Mouse (Mus musculus) gastrocnemius, postnatal 14 days (tissue): ENCODE results near the gene Zfp385a. TPM values are rescaled to one million over a fixed set of nuclear protein-coding genes. Genes with fewer than 3 reads are reported as not detected.

Experiments used
- DNase-seq: peaks from one replicate; pipeline ENCODE4 v3.0.0; 2021; ENCODE audit warnings: mixed read lengths
- intact Hi-C: fragments of 180-260 bp; cut with DNase I; formaldehyde crosslinking; loops from one replicate; pipeline ENCODE4 v1.15.1; 2025; ENCODE audit warnings: low total_unique reads
- total RNA-seq, 2 experiments: library from RNA; stranded (reverse); gene quantifications; 2 replicates each; pipeline ENCODE4 v1.2.3; 2021

The Zfp385a gene
- total RNA-seq, 2 experiments from 2014 or later: 31.3 to 32.1 TPM

DNA sequence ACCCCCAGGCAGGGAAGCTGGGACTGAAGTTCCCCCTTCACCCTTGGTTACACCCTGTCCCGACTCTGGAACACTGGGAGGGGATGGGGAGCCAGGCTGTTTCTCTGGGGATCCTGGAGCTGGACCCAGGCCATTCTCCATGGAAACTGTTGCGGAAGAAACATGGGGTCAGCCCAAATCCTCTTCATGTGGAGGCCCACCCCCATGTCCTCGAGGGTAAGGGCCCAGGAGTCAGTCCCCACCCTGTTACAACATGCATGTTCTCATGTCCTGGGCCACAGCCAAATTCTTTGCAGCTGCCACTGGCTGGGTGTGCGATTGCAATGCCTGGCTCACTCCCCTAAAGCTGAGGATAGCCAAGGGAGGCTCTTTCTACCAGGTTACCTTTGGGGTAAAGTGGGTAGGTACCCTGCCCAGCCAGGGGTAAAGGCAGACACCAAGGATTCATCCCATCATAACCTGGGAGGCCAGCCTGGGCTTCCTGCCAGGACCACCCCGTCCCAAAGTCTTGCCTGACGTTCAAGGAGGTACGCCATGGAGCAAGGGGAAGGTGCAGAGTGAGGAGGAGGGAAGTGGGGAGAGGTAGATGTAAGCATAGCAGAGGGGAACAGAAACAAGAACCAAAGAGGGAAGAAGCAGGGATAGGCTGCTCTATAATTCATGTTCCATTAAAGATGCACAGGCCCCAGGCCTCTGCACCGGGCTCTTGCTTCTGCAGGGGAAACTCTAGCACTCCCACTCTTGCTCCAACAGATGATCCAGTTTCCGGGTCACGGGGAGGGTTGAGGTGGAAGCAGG is 23.7 kb downstream of the Zfp385a start:
- peak; percentile 79 for DNase-seq
- intact Hi-C loops: loop anchor here (5.0 kb wide), 1 partner anchor 34 kb away; no protein-coding TSS in a partner anchor

DNA sequence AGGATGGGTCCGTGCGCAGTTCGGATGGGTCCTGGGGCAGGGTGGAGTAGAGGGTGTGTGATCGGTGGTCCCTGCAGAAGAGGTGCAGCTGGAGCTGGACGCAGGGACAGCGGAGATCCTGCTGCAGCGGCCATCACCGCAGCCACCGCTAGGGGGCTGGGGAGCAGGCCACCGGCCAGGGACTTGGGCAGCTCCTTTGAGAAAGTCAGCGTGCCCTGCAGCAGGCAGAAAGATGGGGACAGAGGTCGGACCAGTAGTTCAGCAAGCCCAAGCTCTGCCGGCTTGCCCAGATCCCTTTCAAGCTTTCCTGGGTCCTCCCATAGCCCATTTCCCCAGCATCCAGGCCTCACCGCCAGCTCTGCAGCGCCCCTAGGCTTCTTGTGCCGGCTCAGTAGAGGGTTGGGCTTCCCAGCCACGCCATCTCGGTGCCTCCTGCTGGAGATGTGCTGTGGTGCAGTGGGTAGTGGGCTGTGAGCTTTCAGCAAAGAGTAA is 24.8 kb downstream of the Zfp385a start:
- intact Hi-C loops: loop anchor here (5.0 kb wide), 1 partner anchor 33 kb away; no protein-coding TSS in a partner anchor
- peak; percentile 83 for DNase-seq

DNA sequence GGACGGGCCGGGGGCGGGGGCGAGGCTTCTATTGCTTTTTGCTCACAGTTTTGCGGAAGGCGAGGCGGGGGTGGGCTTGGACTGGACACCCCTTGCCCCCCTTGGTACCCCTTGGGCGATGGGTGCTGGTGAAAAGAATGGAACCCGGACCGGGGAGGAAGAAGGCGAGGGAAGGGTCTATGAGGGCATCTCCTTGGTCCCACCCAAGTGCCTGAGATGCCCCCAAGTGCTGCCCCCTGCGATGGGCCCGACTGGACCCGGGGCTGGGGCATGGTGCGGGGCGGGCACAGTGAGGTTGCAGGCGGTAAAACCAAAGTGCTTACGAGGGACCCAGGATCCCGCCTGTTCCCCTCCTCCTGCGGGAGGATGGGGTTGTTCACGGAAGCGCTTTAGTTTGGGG is 25.7 kb downstream of the Zfp385a start:
- intact Hi-C loops: no loop called here
- DNase-seq: peak; percentile 20

DNA sequence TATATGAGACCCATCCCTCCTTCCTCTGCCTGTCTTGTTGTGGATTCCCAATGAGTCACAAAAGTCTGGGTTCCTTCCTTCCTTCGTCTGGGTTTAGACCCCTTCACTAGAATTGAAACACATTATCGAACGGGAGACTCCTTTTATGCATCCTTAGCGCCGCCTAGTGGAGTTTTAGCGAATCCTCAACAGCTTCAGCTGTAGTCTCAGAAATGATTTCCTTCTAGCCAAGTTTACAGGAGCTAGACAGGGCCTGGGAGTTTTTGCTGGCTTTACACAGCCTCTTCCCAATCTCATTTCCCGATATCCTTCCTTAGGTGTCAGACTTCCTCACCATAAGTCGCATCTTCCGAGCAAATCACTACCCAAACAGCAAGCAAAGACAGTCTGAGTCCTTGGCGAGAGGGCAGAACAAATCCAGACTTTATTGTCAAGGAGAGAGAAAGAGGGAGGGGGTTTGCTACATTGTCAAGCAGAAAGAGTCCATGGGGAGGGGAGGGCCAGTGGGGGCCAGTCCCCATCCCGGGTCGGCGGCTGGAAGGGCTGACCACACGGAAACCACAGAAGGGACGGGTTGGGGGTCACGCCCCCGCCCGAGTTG is 26.3 kb downstream of the Zfp385a start:
- DNase-seq: peak; percentile 30
- intact Hi-C loops: no loop called here

DNA sequence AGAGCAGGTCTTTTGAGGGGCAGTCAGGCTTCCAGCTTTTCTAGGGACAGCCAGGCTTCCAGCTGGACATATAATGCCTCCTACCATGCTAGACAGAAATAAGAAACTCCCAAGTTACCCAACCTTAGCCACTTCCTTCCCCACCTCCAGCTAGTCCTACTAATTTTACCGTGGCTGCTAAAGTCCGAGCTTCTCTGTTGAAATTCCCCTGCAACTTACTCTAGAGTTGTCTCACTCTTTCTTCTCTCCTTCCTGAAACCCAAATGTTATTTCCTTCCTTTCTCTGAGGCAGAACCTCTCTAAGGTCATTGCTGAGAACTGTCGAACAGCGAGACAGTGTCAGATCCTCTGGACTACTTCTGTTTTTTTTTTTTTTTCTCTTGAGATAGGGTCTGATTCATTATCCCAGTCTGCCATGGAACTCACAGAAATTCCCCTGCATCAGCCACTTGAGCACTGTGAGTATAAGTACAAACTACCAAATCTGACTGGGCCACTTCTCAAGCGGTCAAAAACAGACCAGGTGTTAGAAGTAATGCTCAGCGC is 29.5 kb downstream of the Zfp385a start, which contains the start of gene Gpr84:
Gene Gpr84, minus strand, starts transcription at position 248 of the 546 bp plus-strand sequence.
- no peak for DNase-seq
- intact Hi-C loops: no loop called here

DNA sequence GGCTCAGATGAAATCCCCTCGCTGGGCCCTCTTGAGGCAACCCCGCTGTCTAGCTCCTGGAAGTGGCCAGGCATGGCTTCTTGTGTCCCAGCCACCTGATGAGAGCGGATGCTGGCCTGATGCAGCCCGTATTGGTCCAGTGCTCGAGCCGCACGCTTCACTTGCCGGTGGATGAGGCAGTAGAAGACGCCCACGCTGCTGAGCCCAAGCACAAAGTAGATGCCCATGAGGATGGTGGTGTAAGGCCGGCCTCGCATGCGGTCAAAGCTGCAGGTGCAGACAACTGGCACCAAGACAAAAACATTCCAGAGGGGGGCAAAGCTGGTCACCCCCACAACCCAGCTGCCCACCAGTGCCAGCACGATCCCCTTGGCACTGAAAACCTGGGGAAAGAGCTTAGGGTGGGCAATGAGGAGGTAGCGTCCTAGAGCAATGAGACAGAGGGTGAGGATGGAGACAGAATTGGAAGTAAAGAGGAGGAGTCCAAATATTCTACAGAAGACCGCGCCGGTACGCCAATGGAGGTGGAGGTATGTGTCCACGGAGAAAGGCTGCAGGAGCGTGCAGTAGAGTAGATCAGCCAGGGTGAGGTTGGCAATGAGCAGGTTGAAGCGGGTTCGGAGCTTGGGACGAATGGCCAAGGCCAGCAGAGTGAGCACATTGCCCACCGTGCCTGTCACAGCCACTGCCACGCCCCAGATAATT is 30.9 kb downstream of the Zfp385a start:
- intact Hi-C loops: loop anchor here (5.0 kb wide), 1 partner anchor 107 kb away; no protein-coding TSS in a partner anchor
- DNase-seq: no peak

DNA sequence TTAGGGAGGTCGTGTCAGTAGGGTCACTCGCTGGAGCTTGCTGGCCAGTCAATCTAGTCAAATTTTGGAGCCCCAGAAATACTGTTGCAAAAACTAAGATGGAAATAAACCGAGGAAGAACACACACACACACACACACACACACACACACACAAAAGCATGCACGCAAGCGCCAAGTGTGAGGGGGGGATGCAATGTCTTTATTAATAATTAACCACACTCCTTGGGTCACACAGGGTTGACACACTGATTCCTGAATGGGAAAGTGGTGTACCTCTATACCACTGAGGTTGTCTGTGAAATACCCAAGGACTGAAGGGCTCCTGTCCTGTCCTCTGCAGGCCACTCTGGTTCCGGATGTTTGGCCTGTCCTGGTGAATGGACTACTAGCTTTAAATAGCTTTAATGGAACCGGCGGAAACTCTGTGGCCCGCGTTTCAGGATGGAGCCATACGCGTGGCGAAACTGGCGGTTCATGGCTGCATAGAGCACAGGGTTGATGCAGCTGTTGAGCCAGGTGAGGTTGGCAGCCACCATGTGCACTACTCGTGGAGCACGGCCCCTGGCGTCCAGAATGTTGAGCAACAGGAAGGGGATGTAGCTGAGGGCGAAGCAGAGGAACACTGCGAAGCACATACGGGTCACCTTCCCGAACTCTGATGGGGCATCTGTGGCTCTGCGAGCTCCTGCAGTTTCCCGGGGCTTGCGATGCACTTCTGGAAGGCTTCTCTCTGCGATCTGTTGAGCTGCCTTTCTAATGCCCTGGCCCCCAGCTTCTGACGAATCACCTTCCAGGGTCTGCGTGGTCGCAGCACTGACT is 31.6 kb downstream of the Zfp385a start:
- peak; percentile 19 for DNase-seq
- intact Hi-C loops: loop anchor here (5.0 kb wide), 1 partner anchor 106 kb away; no protein-coding TSS in a partner anchor

DNA sequence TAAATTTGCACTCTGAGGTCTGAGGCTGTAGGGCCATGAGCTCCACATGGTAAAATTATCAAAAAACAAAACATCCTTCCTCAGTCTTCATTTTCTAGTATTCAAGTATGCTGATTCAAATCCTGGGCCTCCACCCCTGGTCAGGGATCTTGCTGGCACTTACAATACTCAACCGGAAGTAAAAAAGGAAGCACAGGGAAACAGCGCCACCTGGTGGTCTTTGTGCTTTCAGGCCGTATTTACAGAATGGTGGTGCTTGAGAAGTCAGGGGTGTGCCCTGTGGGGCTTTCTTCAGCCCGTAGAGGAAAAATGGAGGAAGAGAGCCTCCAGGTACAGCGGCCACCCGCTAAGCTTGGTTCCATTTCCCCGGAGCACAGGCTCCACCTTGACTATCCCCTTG is 32.8 kb downstream of the Zfp385a start:
- intact Hi-C loops: loop anchor here (5.0 kb wide), 1 partner anchor 105 kb away; no protein-coding TSS in a partner anchor
- peak; percentile 88 for DNase-seq

DNA sequence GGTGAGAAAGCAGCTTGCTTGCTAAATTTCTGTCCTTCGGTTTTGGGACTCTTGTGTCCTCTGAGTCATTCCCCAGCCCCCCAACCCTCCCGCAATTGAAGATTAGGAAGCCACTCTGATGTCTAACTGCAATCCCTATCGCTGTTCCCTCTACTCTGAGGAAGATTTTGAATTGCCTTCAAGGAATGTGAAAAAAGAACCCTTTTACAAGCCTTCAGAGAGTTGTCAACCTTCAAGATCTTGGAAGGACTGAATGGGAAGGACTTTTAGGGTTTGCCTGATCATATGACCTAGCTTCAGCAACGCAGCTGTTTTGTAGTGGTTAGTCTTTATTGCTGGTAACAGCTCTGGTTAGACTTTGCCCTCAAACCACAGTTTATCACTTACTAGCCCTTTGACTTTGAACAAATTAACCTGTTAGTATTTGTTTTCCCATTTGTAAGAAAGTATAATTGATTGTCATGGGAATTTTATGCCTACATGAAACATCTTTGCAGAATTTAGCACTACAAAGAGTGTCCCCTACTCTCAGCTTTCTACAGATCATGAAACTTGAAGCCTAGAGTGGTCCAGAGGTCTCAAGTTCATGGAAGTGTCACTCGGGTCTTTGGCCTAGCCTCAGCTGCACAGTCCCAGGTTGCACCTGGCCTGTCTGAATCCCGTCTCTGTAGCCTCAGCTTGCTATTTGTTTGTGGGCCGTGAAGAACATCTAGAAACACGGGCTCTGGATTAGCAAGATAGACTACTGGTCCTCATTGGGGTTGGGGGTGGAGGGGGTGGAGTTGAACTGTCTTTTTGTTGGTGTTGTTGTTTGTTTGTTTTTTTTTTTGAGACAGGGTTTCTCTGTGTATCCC is 33.9 kb downstream of the Zfp385a start:
- intact Hi-C loops: loop anchor here (5.0 kb wide), 1 partner anchor 104 kb away; no protein-coding TSS in a partner anchor
- DNase-seq: no peak

DNA sequence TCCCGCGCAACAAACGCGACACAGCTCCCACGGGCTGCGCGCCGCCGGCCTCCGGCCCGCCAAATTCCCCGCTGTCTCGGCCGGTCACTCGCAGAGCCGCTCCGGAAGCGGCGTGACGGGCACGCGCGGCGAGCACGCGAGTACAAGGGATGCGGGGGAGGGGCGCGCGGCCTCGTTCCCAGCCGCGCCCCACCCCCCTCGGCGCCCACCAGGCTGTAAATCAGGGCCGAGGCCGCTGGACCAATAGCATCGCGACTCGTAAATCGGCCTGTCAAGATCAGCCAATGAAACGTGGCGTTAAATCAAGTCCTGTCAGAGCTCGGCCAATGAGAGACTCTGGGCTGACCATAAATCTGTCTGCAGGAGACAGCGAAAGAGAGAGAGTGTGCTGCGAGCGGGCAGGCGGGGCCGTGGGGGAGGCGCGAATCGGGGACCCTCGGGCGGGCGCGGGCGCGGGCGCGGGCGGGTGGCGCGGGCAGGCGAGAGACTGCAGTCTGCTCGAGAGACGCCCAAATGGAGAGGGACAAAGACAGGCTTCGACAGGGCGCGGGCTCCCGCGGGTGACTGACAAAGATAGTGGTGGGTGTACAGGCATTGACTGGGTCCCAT is 34.7 kb downstream of the Zfp385a start:
- peak; percentile 94 for DNase-seq
- intact Hi-C loops: loop anchor here (5.0 kb wide), 1 partner anchor 103 kb away; no protein-coding TSS in a partner anchor

DNA sequence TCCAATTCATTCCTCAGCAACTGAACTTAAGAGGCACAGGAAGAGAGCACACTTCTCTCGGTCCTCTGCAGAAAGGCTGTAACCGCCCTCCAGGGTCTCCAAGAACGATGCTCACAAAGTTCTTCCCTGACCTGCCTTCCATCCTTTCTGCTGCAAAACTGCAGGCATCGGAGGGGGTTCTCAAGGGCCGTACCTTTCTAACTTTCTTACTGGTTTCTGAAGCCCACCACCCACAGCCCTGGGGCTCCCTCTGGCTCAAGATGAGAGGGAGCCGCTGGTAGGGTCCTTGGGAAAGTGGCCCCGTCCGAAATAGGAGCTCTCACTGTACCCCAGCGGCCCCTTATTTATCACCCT is 35.3 kb downstream of the Zfp385a start:
- intact Hi-C loops: loop anchor here (5.0 kb wide), 1 partner anchor 52 kb away; no protein-coding TSS in a partner anchor

DNA sequence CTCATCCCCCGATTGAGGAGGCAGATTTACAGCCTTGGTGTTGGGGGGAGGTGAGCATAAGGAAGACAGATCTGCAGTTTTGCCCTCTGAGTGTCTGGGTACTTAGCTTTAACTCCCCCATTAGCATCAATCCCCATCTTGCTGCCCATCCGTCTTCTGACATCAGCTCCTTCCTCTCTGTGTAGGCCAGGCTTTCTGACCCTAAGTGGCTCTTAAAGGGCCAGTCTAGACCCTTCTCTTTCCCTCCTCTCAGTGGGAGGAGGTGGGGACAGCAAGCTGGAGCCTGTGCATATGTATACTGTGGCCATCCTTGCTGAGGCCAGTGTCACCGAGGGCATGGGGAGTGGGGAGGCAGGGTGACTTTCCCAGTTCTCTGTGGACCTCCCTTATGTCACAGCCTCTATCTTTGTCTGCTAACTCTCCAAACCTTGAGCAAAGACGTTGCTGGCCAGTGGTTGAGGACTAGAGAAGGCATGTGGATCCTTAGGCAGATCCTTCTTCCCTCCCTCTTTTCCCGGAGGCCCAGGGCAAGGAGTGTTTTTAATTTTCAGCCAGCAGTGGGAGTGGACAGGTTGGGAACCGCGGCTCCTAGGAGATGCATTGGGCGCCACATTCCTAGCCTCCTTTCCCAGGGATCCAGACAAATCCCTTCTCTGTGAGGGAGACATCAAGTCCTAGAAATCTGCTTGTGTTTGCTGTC is 35.8 kb downstream of the Zfp385a start:
- intact Hi-C loops: loop anchor here (2.0 to 5.0 kb wide), 2 partner anchors 52 to 117 kb away; no protein-coding TSS in a partner anchor
- no peak for DNase-seq

More for the DNA sequence above, 35.3 kb downstream of the Zfp385a start:
- no peak for DNase-seq

DNA sequence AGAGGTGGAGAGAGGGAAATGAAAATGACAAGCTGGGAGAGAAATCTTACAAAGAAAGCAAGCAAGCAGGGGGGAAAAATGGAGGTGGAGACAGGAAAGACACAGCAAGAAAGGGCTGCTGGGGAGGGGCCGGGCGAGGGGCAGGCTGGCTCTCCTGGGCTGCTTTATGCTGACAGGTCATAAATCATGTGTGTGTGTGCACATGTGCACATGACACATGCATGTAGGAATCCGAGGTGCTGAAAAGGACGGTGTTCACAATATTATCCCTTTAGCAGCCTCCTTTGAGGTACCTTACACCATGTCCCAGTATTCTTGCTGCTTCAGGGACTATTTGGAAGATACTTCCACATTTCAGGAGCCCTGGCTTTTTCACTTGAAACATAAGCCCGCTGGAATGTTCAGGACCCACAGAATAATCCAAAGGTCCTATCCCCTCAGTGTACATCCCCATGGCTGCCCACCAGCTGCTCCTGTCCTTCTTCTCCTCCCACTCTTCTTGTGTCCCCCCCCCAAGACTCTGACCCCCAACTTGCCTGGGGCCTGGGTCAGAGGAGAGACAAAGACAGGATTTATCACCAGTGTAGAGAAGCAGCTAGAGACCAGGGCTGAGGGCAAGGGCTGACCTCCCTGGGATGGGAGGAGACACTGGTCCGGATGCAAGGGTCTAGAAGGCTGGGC is 37.4 kb downstream of the Zfp385a start:
- no peak for DNase-seq

DNA sequence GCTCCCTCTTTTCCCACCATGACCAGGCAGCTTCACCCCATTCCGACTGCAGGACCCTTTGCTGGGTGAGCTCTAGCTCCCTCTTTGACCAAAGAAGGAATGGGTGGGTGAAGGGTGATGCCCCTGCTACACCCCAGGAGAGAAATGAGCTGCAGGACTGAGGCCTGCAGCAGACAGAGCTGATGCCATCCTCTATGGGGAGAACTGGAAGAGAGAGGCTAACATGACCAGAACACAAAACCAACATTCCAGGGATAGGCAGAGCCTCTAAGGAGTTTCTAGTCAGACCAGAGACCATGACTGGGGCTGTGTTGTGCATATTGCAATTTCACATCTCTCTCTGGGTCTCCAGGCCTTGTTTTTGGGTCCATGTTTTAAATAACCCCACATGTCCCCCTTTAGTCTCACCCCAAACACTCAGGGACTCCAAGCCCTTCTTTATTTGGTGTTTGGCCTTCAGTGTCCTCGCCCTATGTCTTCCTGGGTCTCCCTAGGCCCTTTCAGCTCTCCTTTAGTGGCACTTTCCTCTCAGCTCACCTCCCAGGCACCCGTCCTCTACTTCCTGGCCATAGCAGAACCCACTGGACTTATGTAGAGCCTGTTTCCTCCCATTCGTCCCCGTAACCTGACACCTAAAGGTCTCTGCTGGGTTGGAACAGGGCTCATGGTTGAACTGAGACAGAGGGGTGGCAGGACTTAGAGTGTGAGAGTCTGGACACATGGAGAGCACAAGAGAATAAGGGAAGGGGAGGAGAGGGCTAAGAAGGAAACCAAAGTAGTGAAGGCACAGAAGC is 38.1 kb downstream of the Zfp385a start:
- DNase-seq: no peak
- intact Hi-C loops: loop anchor here (2.0 to 5.0 kb wide), 2 partner anchors 49 to 115 kb away; no protein-coding TSS in a partner anchor

More for the DNA sequence above, 37.4 kb downstream of the Zfp385a start:
- intact Hi-C loops: loop anchor here (2.0 to 5.0 kb wide), 2 partner anchors 50 to 116 kb away; no protein-coding TSS in a partner anchor

DNA sequence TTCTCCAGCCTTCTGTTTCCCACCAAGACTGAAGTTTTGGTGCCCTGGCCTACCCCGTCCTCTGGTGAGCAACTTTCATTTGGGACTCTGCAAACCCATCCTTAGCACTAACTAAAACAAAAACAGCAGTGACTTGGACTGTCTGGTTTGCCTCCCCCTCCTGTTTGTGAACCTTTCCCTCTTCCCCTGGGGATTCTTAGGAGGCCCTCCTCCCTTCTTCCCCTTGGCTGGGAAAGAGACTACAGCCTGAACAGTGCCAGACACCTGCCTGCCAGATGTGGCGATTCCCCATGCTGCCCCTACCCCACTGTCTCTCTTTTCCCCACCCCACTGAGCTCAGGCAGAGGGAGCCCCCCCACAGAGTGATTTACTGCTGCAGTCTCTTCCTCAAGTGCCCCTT is 38.8 kb downstream of the Zfp385a start:
- peak; percentile 39 for DNase-seq
- intact Hi-C loops: loop anchor here (5.0 kb wide), 1 partner anchor 49 kb away; no protein-coding TSS in a partner anchor
